Mouse (Mus musculus): ENCODE data around the gene Socs5.
A peak's percentile ranks its signal among the peaks of the same experiment; 100 is the strongest.

The Socs5 gene

DNA sequence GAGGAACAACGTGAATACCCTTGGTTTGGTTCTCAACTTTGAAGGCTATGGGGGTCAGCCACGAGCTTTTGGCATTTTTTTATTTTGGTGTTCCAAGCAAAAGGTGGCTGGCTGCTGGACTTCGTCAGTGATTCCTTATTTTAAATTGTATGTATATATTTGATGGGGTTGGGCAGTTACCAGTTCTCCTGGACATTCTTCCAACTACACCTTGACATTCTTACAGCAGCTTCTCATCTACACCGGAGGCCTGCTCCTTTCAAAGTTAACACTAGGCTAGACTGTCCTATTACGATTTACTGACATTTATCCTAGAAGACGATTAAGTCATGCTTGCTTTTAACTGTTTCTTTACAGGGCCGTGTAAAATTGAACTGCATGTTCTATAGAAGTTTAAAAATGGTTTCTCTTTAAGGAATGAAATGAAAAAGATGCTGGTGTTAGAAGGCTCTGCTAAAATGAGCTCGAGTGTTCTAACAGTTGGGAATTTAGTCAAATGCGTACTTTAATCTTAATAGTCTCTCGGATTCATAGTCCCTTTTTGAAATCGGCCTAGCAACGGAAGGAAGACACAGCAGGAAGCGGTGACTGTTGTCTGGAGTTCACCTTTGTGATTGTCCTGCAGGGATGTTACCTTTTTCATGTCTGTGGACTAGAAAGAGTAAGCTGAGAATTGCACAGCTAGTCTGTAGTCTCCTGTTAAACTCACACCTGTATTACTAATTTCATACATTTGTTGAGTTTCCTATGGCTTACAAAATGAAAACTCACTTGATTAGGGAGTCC lies 1.2 kb downstream of the Socs5 start:
- no peak for DNase-seq

- DNase-seq = no peak
Measured at GRCm38 (mm10) chr17:87109504-87109903, 2.0 kb downstream of the Socs5 start.

DNA sequence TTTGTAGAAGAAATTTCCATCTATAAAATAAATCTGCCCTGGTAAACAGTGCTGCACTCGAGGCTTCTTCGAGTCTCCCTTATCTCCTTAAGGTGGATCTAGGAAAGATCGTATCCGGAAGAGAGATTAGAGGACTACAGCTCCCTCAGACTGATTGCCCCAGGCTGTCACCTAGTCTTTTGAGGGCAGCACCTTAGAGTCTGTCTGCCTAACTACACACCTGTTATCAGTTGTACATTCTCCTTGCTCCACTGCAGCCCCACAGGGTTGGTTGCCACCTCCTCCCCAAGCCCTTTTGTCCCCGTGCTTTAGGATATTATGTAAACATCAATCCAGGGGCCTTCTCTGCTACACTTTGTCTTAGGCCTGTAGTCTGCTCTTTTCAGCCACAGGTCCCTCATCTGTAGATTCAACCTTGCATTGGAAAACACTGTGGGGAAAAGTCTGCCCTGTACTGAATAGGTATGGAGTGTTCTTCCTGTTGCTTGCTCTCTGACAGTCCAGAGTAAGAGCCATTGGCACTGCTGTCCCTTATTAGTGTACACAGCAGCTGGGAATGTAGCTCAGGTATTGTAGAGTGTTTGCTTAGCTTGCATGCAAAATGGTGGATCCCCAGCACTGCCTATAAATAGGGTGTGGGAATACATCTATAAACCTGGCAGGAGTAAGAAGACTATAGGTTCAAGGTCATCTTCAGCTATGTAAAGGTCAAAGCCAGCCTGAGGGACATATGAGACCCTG lies 5.5 kb downstream of the Socs5 start:
- DNase-seq = no peak

GRCm38 (mm10) chr17:87115615-87116014 lies 8.1 kb downstream of the Socs5 start:
- no peak for DNase-seq

GRCm38 (mm10) chr17:87118966-87119526 lies 11.6 kb downstream of the Socs5 start:
- DNase-seq = no peak

- DNase-seq = peak; percentile 28
Measured at GRCm38 (mm10) chr17:87125344-87125743, 17.9 kb downstream of the Socs5 start.

GRCm38 (mm10) chr17:87132258-87132657 lies 24.8 kb downstream of the Socs5 start:
- DNase-seq = no peak

DNA sequence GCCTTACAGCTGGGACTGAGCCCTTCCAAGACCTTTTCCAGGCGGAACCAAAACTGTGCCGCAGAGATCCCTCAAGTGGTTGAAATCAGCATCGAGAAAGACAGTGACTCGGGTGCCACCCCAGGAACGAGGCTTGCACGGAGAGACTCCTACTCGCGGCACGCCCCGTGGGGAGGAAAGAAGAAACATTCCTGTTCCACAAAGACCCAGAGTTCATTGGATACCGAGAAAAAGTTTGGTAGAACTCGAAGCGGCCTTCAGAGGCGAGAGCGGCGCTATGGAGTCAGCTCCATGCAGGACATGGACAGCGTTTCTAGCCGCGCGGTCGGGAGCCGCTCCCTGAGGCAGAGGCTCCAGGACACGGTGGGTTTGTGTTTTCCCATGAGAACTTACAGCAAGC lies 26.3 kb downstream of the Socs5 start:
- peak; percentile 34 for DNase-seq

GRCm38 (mm10) chr17:87134631-87135030 lies 27.2 kb downstream of the Socs5 start:
- no peak for DNase-seq

DNA sequence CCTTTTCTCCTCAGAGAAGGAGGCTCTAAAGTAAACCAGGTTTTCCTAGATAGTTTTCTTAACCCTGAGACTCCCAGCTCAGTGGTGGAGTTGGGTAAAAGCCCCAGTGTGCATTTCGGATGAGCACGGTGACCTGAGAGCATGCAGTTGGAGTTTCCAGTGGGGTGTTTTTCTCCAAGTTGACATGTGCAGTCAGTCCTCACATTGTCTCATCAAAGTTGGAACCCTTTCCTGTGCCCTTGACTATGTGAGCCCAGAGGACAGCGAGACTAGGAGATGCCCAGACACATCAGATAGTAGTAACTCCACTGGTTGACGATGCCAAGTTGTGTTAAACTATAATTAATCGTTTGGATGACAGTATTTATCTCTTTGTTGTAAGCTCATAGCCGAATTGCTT lies 28.3 kb downstream of the Socs5 start:
- no peak for DNase-seq

- DNase-seq = no peak
Measured at GRCm38 (mm10) chr17:87141188-87141935, 33.9 kb downstream of the Socs5 start.

- peak; percentile 39 for DNase-seq
Measured at GRCm38 (mm10) chr17:87142271-87142670, 34.8 kb downstream of the Socs5 start.

DNA sequence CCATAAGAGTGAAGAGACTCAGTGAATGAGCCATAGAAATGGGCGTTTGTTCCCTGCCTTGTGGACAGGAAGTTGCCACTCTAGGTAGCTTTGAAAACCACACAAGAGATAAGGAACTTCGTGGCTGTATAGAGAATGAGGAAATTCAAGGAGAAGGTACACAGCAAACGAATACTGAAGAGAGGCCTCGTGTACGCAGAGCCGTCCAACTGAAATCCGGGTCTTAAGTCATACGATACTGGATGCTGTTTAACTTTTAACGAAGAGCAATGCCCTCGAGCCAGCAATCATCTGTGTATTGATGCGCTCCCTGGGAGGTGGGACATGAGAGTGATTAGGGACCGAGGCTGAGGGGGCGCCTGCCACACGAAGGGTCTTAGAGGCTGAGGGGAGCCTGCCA lies 35.7 kb downstream of the Socs5 start:
- no peak for DNase-seq

DNA sequence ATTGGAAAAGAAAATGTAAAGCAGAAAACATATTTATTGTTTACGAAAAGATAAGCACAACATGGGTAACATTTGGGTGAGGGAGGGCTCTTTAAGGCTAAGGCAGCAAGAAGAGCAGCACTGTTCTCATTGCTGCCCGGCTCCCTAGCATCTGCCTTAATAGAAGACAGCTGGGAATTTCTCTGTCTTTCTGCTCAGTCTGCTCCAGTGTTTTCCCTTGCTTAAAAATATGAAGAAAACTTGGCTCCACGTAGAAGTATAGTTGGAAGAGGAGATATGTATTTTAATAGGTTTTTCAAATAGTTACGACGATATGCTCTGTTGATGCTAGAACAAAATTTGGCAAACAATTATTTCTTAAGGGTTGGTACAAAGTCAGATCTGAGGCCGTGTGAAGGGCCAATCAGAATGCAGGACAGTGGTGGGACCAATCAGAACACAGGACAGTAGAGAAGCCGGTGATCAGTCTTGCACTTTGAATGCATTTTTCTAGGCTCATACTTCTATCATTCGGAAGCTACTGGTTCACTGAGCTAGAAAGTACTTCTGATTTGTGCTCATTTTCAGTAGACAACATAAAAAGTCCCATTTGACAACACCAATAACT lies 39.0 kb downstream of the Socs5 start:
- DNase-seq = no peak

DNA sequence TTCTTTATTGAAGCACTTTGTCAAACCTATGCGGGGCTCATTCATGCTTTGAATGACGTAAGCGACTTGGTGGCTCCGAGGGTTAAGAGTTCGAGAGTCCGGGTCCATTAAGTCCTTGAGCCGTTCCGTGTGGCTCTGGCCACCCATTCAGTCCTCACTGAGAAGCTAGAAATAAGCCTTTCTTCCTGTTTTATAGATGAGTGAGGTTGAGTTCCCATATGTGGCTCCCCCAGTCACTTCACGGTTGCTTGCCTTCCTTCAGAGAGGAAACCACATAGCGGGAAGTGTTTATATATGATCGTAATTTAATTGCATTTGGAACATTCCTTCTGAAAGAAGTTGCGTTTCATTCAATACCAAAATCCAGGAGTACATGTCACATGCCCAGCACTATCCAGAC lies 42.3 kb downstream of the Socs5 start:
- no peak for DNase-seq

- no peak for DNase-seq
Measured at GRCm38 (mm10) chr17:87152984-87153383, 45.5 kb downstream of the Socs5 start.

- no peak for DNase-seq
Measured at GRCm38 (mm10) chr17:87155664-87156063, 48.2 kb downstream of the Socs5 start.

- no peak for DNase-seq
Measured at GRCm38 (mm10) chr17:87157739-87158138, 50.3 kb downstream of the Socs5 start.

- DNase-seq = no peak
Measured at GRCm38 (mm10) chr17:87158597-87158996, 51.1 kb downstream of the Socs5 start.

DNA sequence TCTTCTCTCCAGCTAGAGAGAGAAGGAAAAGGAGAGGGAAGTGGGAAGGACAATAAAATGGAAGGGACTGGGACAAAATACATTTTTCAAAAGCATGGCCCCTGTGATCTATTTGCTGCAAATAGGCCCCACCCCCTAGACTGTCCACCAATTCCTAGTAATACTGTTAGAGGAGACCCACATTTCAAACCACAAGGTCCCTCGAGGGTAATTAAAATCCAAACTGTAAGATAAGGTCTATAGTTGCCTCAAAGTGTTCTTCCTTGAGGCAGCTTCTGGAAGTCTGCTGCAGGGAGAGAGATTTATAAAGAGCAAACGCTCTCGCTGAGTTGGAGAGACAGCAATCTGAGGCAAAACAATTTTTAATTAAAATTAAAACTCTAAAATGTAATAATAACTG lies 52.8 kb downstream of the Socs5 start:
- no peak for DNase-seq

GRCm38 (mm10) chr17:87164312-87164922 lies 56.9 kb downstream of the Socs5 start:
- DNase-seq = no peak

DNA sequence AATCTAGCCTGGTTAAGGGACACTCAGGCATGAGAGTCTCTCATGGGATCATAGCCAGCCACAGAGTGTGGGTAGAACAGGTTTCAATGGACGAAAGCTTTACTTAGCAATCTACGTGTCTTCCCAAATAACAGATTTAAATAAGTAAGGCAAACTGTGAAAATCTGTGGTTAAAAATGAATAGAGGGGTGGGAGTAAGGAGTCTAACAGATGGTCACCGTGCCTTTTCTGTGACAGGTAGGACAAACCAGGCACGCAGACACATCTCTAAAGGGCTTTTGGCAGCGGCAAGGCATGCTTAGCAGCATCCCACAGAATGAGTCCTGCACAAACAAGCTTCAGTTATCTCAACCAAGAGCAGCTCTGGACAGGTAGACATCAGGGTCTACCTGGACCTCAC lies 59.9 kb downstream of the Socs5 start:
- no peak for DNase-seq
